Mouse (Mus musculus): ENCODE results near the gene C1qtnf3. TPM values are rescaled to one million over a fixed set of nuclear protein-coding genes. Genes with fewer than 3 reads are reported as not detected.

Gene C1qtnf3
- polyA plus RNA-seq, 1 experiment from 2014 or later, result 0.98 TPM

- no peak overlapping the region for H3K4me2 ChIP-seq (replicated peaks; ENCODE audit: low read depth, low read length)
- no peak overlapping the region for H3K4me3 ChIP-seq (ENCODE audit: low read depth, low read length)
- H3K27me3 ChIP-seq (ENCODE audit: control insufficient read depth, insufficient read depth, low read length), result no peaks in the 10 kb centered on the region
- ATAC-seq (ENCODE audit: insufficient number of reproducible peaks, insufficient read depth, low FRiP score, low read depth), result no peak
- no peaks in the 10 kb centered on the region for H3K4me1 ChIP-seq (ENCODE audit: control insufficient read depth, insufficient read depth, low read length)
- no peak overlapping the region for H3K9ac ChIP-seq (replicated peaks; ENCODE audit: low read depth, low read length)
- H3K36me3 ChIP-seq (ENCODE audit: control insufficient read depth, insufficient read depth, low read length), result peaks cover 4% of the 10 kb centered on the region; the same call in 1 of the 2 replicates
- H3K9me3 ChIP-seq (ENCODE audit: control insufficient read depth, low read depth, low read length), result no peaks in the 10 kb centered on the region
- WGBS, result 71% methylated on average over 1 of the region's 1 CpGs
- no peak overlapping the region for H3K27ac ChIP-seq (ENCODE audit: low read length)
Measured at GRCm38 (mm10) chr15:10991566-10991965, 39.4 kb downstream of the C1qtnf3 start.

GRCm38 (mm10) chr15:10999832-11000231 lies 47.7 kb downstream of the C1qtnf3 start:
- ATAC-seq (ENCODE audit: insufficient number of reproducible peaks, insufficient read depth, low FRiP score, low read depth), result no peak
- no peak overlapping the region for H3K4me3 ChIP-seq (ENCODE audit: low read depth, low read length)
- H3K4me2 ChIP-seq (replicated peaks; ENCODE audit: low read depth, low read length), result no peak overlapping the region
- H3K9me3 ChIP-seq (ENCODE audit: control insufficient read depth, low read depth, low read length), result no peaks in the 10 kb centered on the region
- 50% methylated on average over 5 of the region's 5 CpGs for whole genome bisulfite sequencing
- H3K27me3 ChIP-seq (ENCODE audit: control insufficient read depth, insufficient read depth, low read length), result no peaks in the 10 kb centered on the region
- no peak overlapping the region for H3K27ac ChIP-seq (ENCODE audit: low read length)
- no peaks in the 10 kb centered on the region for H3K4me1 ChIP-seq (ENCODE audit: control insufficient read depth, insufficient read depth, low read length)
- no peaks in the 10 kb centered on the region; the same call in 1 of the 2 replicates for H3K36me3 ChIP-seq (ENCODE audit: control insufficient read depth, insufficient read depth, low read length)
- no peak overlapping the region for H3K9ac ChIP-seq (replicated peaks; ENCODE audit: low read depth, low read length)

- Histone ChIP-seq H3K9ac (replicated peaks; ENCODE audit: low read depth, low read length) (no peak within 1 kb of the TSS), H3K27ac (ENCODE audit: low read length) (no peak within 1 kb of the TSS)
Measured at GRCm38 (mm10) chr15:11000421-11000820, 48.3 kb downstream of the C1qtnf3 start, which contains the start of gene Slc45a2. Slc45a2 (plus strand) TSS chr15:11000721.

GRCm38 (mm10) chr15:11003791-11004190 lies 51.7 kb downstream of the C1qtnf3 start:
- Histone ChIP-seq H3K27me3 (ENCODE audit: control insufficient read depth, insufficient read depth, low read length) (no peaks in the 10 kb centered on the region), H3K4me1 (ENCODE audit: control insufficient read depth, insufficient read depth, low read length) (no peaks in the 10 kb centered on the region), H3K36me3 (ENCODE audit: control insufficient read depth, insufficient read depth, low read length) (no peaks in the 10 kb centered on the region), H3K9me3 (ENCODE audit: control insufficient read depth, low read depth, low read length) (no peaks in the 10 kb centered on the region), H3K9ac (replicated peaks; ENCODE audit: low read depth, low read length) (no peak overlapping the region), H3K4me2 (replicated peaks; ENCODE audit: low read depth, low read length) (no peak overlapping the region), H3K4me3 (ENCODE audit: low read depth, low read length) (no peak overlapping the region), H3K27ac (ENCODE audit: low read length) (no peak overlapping the region)
- no peak for ATAC-seq (ENCODE audit: insufficient number of reproducible peaks, insufficient read depth, low FRiP score, low read depth)
- 85% methylated on average over 4 of the region's 4 CpGs for WGBS

More at GRCm38 (mm10) chr15:11000421-11000820, 48.3 kb downstream of the C1qtnf3 start, which contains the start of gene Slc45a2:
- WGBS, result 56% methylated on average over 7 of the region's 7 CpGs
- ATAC-seq (ENCODE audit: insufficient number of reproducible peaks, insufficient read depth, low FRiP score, low read depth), result no peak
- Histone ChIP-seq H3K4me3 (ENCODE audit: low read depth, low read length) (no peak within 1 kb of the TSS), H3K4me1 (ENCODE audit: control insufficient read depth, insufficient read depth, low read length) (no peaks in the 10 kb centered on the region), H3K4me2 (replicated peaks; ENCODE audit: low read depth, low read length) (no peak within 1 kb of the TSS), H3K27me3 (ENCODE audit: control insufficient read depth, insufficient read depth, low read length) (no peaks in the 10 kb centered on the region), H3K36me3 (ENCODE audit: control insufficient read depth, insufficient read depth, low read length) (no peaks in the 10 kb centered on the region; the same call in 1 of the 2 replicates), H3K9me3 (ENCODE audit: control insufficient read depth, low read depth, low read length) (no peaks in the 10 kb centered on the region)

- no peaks in the 10 kb centered on the region for H3K4me1 ChIP-seq (ENCODE audit: control insufficient read depth, insufficient read depth, low read length)
- no peak for ATAC-seq (ENCODE audit: insufficient number of reproducible peaks, insufficient read depth, low FRiP score, low read depth)
- H3K4me2 ChIP-seq (replicated peaks; ENCODE audit: low read depth, low read length), result no peak overlapping the region
- no peaks in the 10 kb centered on the region for H3K9me3 ChIP-seq (ENCODE audit: control insufficient read depth, low read depth, low read length)
- no peak overlapping the region for H3K4me3 ChIP-seq (ENCODE audit: low read depth, low read length)
- 54% methylated on average over 6 of the region's 6 CpGs for WGBS
- no peaks in the 10 kb centered on the region for H3K36me3 ChIP-seq (ENCODE audit: control insufficient read depth, insufficient read depth, low read length)
- no peaks in the 10 kb centered on the region for H3K27me3 ChIP-seq (ENCODE audit: control insufficient read depth, insufficient read depth, low read length)
- H3K9ac ChIP-seq (replicated peaks; ENCODE audit: low read depth, low read length), result no peak overlapping the region
- no peak overlapping the region for H3K27ac ChIP-seq (ENCODE audit: low read length)
Measured at GRCm38 (mm10) chr15:11004646-11005045, 52.5 kb downstream of the C1qtnf3 start.

GRCm38 (mm10) chr15:11008756-11009155 lies 56.6 kb downstream of the C1qtnf3 start:
- Histone ChIP-seq H3K27ac (ENCODE audit: low read length) (no peak overlapping the region), H3K4me1 (ENCODE audit: control insufficient read depth, insufficient read depth, low read length) (no peaks in the 10 kb centered on the region), H3K27me3 (ENCODE audit: control insufficient read depth, insufficient read depth, low read length) (no peaks in the 10 kb centered on the region), H3K4me3 (ENCODE audit: low read depth, low read length) (no peak overlapping the region), H3K9ac (replicated peaks; ENCODE audit: low read depth, low read length) (no peak overlapping the region), H3K36me3 (ENCODE audit: control insufficient read depth, insufficient read depth, low read length) (no peaks in the 10 kb centered on the region), H3K9me3 (ENCODE audit: control insufficient read depth, low read depth, low read length) (no peaks in the 10 kb centered on the region), H3K4me2 (replicated peaks; ENCODE audit: low read depth, low read length) (no peak overlapping the region)
- no peak for ATAC-seq (ENCODE audit: insufficient number of reproducible peaks, insufficient read depth, low FRiP score, low read depth)
- 19% methylated on average over 5 of the region's 5 CpGs for WGBS

GRCm38 (mm10) chr15:11010976-11011548 lies 58.9 kb downstream of the C1qtnf3 start:
- H3K27me3 ChIP-seq (ENCODE audit: control insufficient read depth, insufficient read depth, low read length), result no peaks in the 10 kb centered on the region
- no peak for ATAC-seq (ENCODE audit: insufficient number of reproducible peaks, insufficient read depth, low FRiP score, low read depth)
- H3K36me3 ChIP-seq (ENCODE audit: control insufficient read depth, insufficient read depth, low read length), result no peaks in the 10 kb centered on the region
- no peak overlapping the region for H3K4me3 ChIP-seq (ENCODE audit: low read depth, low read length)
- H3K9me3 ChIP-seq (ENCODE audit: control insufficient read depth, low read depth, low read length), result no peaks in the 10 kb centered on the region
- no peak overlapping the region for H3K4me2 ChIP-seq (replicated peaks; ENCODE audit: low read depth, low read length)
- no peaks in the 10 kb centered on the region for H3K4me1 ChIP-seq (ENCODE audit: control insufficient read depth, insufficient read depth, low read length)
- WGBS, result 69% methylated on average over 11 of the region's 11 CpGs
- H3K9ac ChIP-seq (replicated peaks; ENCODE audit: low read depth, low read length), result no peak overlapping the region
- H3K27ac ChIP-seq (ENCODE audit: low read length), result no peak overlapping the region

- Histone ChIP-seq H3K4me3 (ENCODE audit: low read depth, low read length) (no peak overlapping the region), H3K36me3 (ENCODE audit: control insufficient read depth, insufficient read depth, low read length) (no peaks in the 10 kb centered on the region), H3K4me1 (ENCODE audit: control insufficient read depth, insufficient read depth, low read length) (no peaks in the 10 kb centered on the region), H3K27ac (ENCODE audit: low read length) (no peak overlapping the region), H3K9me3 (ENCODE audit: control insufficient read depth, low read depth, low read length) (no peaks in the 10 kb centered on the region), H3K9ac (replicated peaks; ENCODE audit: low read depth, low read length) (no peak overlapping the region), H3K4me2 (replicated peaks; ENCODE audit: low read depth, low read length) (no peak overlapping the region), H3K27me3 (ENCODE audit: control insufficient read depth, insufficient read depth, low read length) (no peaks in the 10 kb centered on the region)
- WGBS, result 64% methylated on average over 2 of the region's 2 CpGs
- no peak for ATAC-seq (ENCODE audit: insufficient number of reproducible peaks, insufficient read depth, low FRiP score, low read depth)
Measured at GRCm38 (mm10) chr15:11014931-11015330, 62.8 kb downstream of the C1qtnf3 start.
